Mouse (Mus musculus): ENCODE measurements around the gene Lrrc3c.
"Not testable (repeated sequence)": the region's sequence is repeated elsewhere in the genome, so short reads cannot be mapped to it uniquely, and the experiment has no call there.

GRCm38 (mm10) chr11:98623981-98624380 lies 25.9 kb downstream of the Lrrc3c start:
- not testable (repeated sequence) for TF ChIP-seq MYOG (IDR thresholded peaks at IDR 0.05; ENCODE audit: control insufficient read depth in 1 of 3, insufficient read depth in 1 of 3, insufficient read length in 2 of 3, low read depth in 2 of 3); POLR2A (IDR thresholded peaks at IDR 0.05; ENCODE audit: insufficient read length, low read depth); E2F4 (IDR thresholded peaks at IDR 0.05; ENCODE audit: insufficient read depth); POLR2AphosphoS2 (IDR thresholded peaks at IDR 0.05; ENCODE audit: insufficient read length, low read depth); USF1 (IDR thresholded peaks at IDR 0.05; ENCODE audit: low read depth); SRF (IDR thresholded peaks at IDR 0.05; ENCODE audit: control insufficient read depth, insufficient read length, low read depth); REST (IDR thresholded peaks at IDR 0.05; ENCODE audit: insufficient read depth, insufficient read length); MYOD1 (IDR thresholded peaks at IDR 0.05; ENCODE audit: control insufficient read depth in 1 of 3, insufficient read length in 2 of 3, low read depth in 2 of 3); TCF3 (IDR thresholded peaks at IDR 0.05; ENCODE audit: insufficient read length, low read depth); CEBPB (IDR thresholded peaks at IDR 0.05; ENCODE audit: insufficient read depth, poor library complexity, severe bottlenecking)
